Mouse (Mus musculus): ENCODE data around the gene Olfr920.

DNA sequence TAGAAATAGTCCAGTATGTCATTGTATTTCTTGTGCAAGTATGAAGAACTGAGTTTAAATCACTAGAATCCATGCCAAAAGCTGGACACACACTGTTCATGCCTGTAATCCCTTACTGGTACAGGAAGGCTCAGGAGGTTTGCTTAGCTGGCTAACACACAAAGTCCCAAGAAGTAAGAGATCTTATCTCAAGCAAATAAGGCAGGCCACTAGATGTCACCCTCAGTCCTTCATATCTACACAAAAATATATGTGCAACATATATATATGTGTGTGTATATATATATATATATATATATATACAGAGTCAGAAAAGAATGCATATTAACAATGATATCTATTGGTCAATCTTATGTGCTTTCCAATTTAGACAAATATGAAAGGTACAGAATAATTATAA, 53.6 kb downstream of the Olfr920 start:
- TF ChIP-seq CTCF (IDR thresholded peaks at IDR 0.05; ENCODE audit: low read depth) (no peak), EP300 (IDR thresholded peaks at IDR 0.05; ENCODE audit: low read depth) (no peak)
